Mouse (Mus musculus) CH12.LX (cell line): ENCODE measurements around the gene Mrln.

Experiments used
- CTCF ChIP-seq, 2 experiments: IDR thresholded peaks in 1 of 2; conservative IDR thresholded peaks in 1 of 2; 2 replicates each; pipeline ENCODE4 v1.5.1; 2011 to 2012; ENCODE audit warnings: low read depth in 2 of 2, low read length in 2 of 2, improper control_type of control experiment in 1 of 2, inconsistent platforms in 1 of 2, mild to moderate bottlenecking in 1 of 2, moderate library complexity in 1 of 2
- POLR2A ChIP-seq: IDR thresholded peaks from 2 replicates; pipeline ENCODE4 v1.6.1; 2011; ENCODE audit warnings: low read depth, mild to moderate bottlenecking, improper control_type of control experiment, low read length
- ZNF384 ChIP-seq: IDR thresholded peaks from 2 replicates; pipeline ENCODE4 v1.6.1; 2012; ENCODE audit warnings: low read depth, low read length, improper control_type of control experiment, inconsistent platforms

DNA sequence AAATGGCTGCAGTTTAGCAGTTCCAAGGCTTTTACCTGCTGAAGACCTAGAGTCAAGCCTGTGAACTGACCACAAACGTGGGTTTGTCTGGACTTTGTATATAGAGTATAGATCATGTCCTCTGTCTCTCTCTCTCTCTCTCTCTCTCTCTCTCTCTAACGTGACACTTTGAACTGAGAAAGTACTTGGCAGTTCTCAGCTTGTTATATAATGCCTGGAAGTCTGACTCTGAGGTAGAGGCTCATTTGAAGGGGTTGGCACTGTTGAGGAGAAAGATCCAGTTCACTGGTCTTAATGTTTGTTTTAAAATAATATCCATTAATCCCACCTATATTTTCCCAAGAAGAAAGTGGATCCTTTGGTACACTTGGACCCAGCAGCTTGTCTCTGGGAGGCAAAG lies 33.5 kb downstream of the Mrln start:
- TF ChIP-seq POLR2A (no peak), CTCF (conservative IDR thresholded peaks at IDR 0.05 in 1 of 2, IDR thresholded peaks at IDR 0.05 in 1 of 2; ENCODE audit: low read depth in 2 of 2, low read length in 2 of 2) (no peak), ZNF384 (no peak)
